Mouse (Mus musculus) gastrocnemius, adult 2 months (tissue): ENCODE results near the gene Extl1. TPM values are rescaled to one million over a fixed set of nuclear protein-coding genes. Genes with fewer than 3 reads are reported as not detected.
"Not testable (repeated sequence)": the region's sequence is repeated elsewhere in the genome, so short reads cannot be mapped to it uniquely, and the experiment has no call there.

Experiments
- DNase-seq: peaks from one replicate; pipeline ENCODE4 v3.0.0; 2022
- H3K27ac ChIP-seq: fragments of 200-600 bp; 2 replicates; pipeline ENCODE4 v1.8.1; 2022; ENCODE audit warnings: mild to moderate bottlenecking
- H3K4me3 ChIP-seq: fragments of 200-600 bp; 2 replicates; pipeline ENCODE4 v1.8.1; 2022; ENCODE audit warnings: mild to moderate bottlenecking, moderate library complexity
- CTCF ChIP-seq: fragments of 200-600 bp; IDR thresholded peaks from 2 replicates; pipeline ENCODE4 v1.8.1; 2022; ENCODE audit warnings: antibody characterized with exemption, mild to moderate bottlenecking, moderate library complexity
- intact Hi-C: fragments of 180-260 bp; cut with DNase I; formaldehyde crosslinking; loops from one replicate; pipeline ENCODE4 v1.15.1; 2025
- total RNA-seq, 2 experiments: library from RNA; stranded (reverse); gene quantifications; 2 replicates each; pipeline ENCODE4 v1.2.3; 2021

Extl1 gene
- total RNA-seq, 2 experiments from 2014 or later = 25.1 to 27.8 TPM

DNA sequence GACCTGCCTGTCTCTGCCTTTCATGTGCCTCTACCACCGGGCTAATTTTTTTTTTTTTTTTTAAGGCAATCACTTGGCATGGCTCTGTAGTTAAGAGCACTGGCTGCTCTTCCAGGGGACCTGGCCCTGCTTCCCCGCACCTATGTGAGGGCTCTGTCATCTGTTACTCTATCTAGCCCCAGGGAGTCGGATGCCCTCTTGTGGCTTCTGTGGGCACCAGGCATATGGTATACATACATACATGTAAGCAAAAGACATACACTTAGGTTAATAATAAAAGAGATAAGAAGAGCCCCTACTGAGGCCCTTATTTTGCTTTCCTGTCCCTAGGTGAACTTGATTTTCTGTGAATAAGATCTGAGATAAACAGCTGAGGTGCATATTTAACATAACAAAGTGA, 39.0 kb downstream of the Extl1 start:
- Histone ChIP-seq H3K4me3 (no peak overlapping the region), H3K27ac (no peak overlapping the region)
- peak; percentile 29; the same call in 1 of the 2 replicates for TF ChIP-seq CTCF
- DNase-seq = no peak
- intact Hi-C loops = no loop called here

DNA sequence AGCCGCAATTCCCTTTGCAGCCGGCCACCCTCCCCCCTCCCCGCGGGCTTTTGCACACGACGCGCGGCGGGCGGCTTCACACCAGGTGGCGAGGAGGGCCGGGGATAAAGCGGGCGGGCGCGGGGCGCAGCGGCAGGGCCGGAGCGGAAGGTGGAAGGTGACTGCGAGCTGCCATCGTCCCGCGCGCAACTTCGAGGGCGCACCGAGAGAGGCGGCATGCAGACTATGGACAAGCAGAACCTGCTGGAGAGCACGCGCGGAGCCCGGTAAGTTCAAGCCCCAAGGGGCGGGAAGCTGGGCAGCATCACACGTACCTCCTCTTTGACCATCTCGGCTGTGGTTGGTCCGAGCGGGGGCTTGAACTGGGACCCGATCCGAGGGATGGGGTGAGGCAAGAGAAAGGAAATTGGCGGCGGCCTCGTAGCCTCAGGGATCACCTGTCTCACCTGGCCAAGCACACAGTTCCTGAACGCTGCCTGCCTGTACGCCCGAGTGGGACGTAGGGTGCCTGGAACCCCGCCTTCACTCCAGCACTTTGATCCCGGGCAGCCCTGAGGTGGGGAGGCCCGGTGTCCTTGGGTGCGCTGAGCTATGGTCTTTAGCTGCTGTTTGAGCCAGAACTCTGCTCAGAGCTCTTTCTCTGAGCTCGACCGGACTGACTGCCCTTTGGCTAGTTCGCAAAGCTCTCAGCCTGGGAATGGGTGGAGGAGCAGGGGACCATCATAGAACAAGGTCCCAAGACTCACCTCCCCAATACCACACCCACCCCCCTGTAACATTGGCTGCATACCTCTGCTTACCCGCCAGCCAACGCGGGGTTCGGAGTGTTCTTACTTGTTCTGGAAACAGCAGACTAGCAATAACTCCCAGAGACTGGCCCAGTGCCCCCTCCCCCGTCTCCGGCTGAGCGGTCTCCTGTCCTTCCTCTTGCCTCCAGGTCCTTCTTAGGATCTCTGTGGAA, 40.3 kb downstream of the Extl1 start, which contains the start of gene Slc30a2:
Gene Slc30a2 (plus strand): TSS at position 111 of the 961 bp plus-strand sequence.
- TF ChIP-seq CTCF = no peak
- intact Hi-C loops = no loop called here
- peak within 1 kb of the TSS; percentile 49 for H3K27ac ChIP-seq
- peak within 1 kb of the TSS; percentile 67 for H3K4me3 ChIP-seq
- DNase-seq = peak; percentile 74

GRCm38 (mm10) chr4:134342213-134342779, 41.4 kb downstream of the Extl1 start:
- DNase-seq = peak; percentile 8
- Histone ChIP-seq H3K4me3 (no peak overlapping the region), H3K27ac (no peak overlapping the region)
- no peak for TF ChIP-seq CTCF
- intact Hi-C loops = no loop called here

- H3K4me3 ChIP-seq, intact Hi-C loops, DNase-seq, H3K27ac ChIP-seq: not testable (repeated sequence)
Observed at GRCm38 (mm10) chr4:134341231-134341630, 42.4 kb downstream of the Extl1 start.

GRCm38 (mm10) chr4:134330281-134330680, 53.4 kb downstream of the Extl1 start:
- TF ChIP-seq CTCF = no peak
- H3K27ac ChIP-seq = peak overlapping the region; percentile 35; the same call in 1 of the 2 replicates
- intact Hi-C loops = no loop called here
- H3K4me3 ChIP-seq = no peak overlapping the region
- no peak for DNase-seq

- no peak for DNase-seq
Observed at GRCm38 (mm10) chr4:134328832-134329231, 54.8 kb downstream of the Extl1 start.

DNA sequence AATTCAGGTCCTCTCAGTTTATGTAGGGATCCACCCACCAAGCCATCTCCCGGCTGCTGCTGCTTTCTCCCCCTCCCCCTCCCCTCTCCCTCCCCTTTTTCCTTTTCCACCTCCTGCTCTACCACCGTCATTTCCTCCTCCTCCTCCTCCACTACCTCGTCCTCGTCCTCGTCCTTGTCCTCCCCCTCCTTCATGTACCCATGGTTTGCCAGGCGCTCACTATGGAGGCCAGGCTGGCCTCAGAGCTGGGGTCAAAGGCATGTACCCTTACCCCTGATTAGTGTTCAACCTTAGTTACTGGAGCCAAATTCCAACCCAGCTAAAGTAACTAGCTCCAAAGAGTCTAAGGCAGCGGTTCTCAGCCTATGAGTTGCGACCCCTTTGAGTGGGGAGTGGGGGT, 55.5 kb downstream of the Extl1 start:
- intact Hi-C loops = no loop called here
- H3K27ac ChIP-seq = no peak overlapping the region
- no peak for TF ChIP-seq CTCF
- no peak overlapping the region for H3K4me3 ChIP-seq
- DNase-seq = no peak

More at GRCm38 (mm10) chr4:134328832-134329231, 54.8 kb downstream of the Extl1 start:
- intact Hi-C loops = no loop called here
- Histone ChIP-seq H3K4me3 (no peak overlapping the region), H3K27ac (no peak overlapping the region)
- TF ChIP-seq CTCF = no peak

- TF ChIP-seq CTCF = no peak
- intact Hi-C loops = no loop called here
- DNase-seq = no peak
- peak overlapping the region; percentile 49 for H3K27ac ChIP-seq
- H3K4me3 ChIP-seq = no peak overlapping the region
Observed at GRCm38 (mm10) chr4:134326859-134327530, 56.7 kb downstream of the Extl1 start.

DNA sequence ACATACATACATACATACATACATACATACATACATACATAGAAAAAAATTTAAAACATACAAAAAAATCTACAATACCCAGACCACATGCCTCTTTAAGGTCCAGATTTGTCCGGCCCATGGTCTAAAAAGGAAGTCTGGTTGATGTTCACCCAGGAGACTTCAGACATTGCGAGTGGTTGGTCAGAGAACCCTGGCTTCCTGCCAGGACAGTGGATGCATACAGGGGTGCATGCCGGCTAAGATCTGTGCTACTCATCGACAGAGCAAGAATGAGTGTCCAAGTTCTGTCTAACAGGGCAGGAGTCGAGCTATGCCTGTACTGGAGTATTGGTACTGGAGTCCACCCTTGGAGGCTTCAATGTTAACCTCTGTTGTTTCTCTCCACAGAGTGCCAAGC, 59.0 kb downstream of the Extl1 start:
- DNase-seq = no peak
- H3K4me3 ChIP-seq = no peak overlapping the region
- no peak overlapping the region; the same call in 1 of the 2 replicates for H3K27ac ChIP-seq
- TF ChIP-seq CTCF = no peak
- intact Hi-C loops = no loop called here

GRCm38 (mm10) chr4:134321524-134321923, 62.1 kb downstream of the Extl1 start:
- DNase-seq = no peak
- Histone ChIP-seq H3K4me3 (peak overlapping the region; percentile 17; the same call in 1 of the 2 replicates), H3K27ac (peak overlapping the region; percentile 50)
- intact Hi-C loops = no loop called here
- peak; percentile 50 for TF ChIP-seq CTCF

DNA sequence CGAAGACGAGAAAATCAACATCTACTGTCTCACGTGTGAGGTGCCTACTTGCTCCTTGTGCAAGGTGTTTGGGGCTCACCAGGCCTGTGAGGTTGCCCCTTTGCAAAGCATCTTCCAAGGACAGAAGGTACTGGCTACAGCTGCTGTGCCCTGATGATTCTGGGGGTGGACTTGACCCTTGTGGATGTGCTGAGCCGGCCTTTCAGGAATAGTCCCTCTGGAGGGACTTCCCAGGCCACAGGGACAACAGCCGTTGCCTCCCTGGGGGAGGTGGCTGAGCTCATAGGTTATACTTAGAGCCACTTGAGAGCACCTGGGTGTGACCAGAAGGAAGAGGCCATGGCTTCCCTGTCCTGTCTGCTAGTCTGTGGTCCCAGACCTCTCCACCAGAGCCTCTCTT, 64.0 kb downstream of the Extl1 start:
- peak; percentile 63 for DNase-seq
- TF ChIP-seq CTCF = no peak
- intact Hi-C loops = no loop called here

GRCm38 (mm10) chr4:134319074-134319473, 64.6 kb downstream of the Extl1 start:
- peak overlapping the region; percentile 88 for H3K4me3 ChIP-seq
- intact Hi-C loops = no loop called here

More for the DNA sequence above, 64.0 kb downstream of the Extl1 start:
- Histone ChIP-seq H3K27ac (peak overlapping the region; percentile 97), H3K4me3 (peak overlapping the region; percentile 88)

More at GRCm38 (mm10) chr4:134319074-134319473, 64.6 kb downstream of the Extl1 start:
- no peak for TF ChIP-seq CTCF
- peak; percentile 60 for DNase-seq
- H3K27ac ChIP-seq = peak overlapping the region; percentile 97
